Mouse (Mus musculus): ENCODE results near the gene Slit3.

The Slit3 gene

DNA sequence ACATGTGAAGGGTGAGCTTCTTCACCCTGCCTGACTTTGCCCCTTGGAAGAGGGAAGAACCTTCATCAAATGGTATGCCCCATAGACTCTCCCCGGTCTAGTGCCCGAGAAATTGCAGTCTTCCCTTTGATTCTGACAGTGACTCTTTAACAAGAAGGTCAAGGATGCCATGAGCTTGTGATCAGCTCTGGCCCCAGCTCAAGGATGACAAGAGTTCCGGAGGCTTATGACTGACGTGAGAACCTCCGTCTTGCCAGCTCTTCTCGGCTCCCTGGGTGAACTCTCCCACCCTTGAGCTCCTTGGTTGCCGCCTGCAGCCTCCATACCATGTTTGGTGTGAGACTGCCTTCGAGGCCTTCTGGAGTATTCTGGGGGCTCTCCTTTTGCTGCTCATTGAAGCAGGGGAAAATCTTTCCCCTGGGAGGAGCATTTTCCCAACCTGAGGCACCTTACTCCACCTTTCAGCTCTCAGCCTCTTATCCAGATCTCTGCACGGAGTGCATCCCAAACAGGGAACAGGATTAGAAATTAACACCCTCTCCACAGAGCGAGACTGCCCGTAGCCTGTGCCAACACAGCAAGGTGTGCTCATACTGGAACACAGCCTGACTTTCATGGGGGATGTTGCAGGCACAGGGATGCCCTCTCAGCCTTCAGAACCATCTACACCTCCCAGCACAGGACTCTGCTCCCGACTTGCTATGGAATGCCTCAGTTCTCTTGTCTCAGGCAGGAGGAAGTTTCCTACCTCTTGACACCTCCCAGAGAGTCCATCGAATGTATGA is 224.9 kb downstream of the Slit3 start:
- DNase-seq (ENCODE audit: low read depth, low spot score) = no peak

DNA sequence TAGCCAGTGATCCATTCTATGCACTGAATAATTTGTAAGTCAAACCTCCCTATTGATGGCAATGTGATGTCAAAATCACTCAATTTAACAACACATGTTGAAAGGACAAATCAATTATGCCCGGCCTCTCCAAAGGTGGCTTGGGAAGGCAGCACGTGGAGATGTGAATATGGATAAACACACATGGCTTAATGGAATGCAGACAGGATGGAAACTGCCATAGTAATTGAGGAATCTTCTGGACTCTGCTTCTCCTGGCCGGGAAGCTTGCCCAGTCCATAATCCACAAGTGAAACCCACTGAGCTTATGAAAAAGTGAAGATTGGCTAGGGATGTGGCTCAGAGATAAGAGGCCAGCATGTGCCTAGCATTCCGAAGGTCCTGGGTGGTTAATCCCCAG is 227.1 kb downstream of the Slit3 start:
- DNase-seq (ENCODE audit: low read depth, low spot score) = no peak

DNA sequence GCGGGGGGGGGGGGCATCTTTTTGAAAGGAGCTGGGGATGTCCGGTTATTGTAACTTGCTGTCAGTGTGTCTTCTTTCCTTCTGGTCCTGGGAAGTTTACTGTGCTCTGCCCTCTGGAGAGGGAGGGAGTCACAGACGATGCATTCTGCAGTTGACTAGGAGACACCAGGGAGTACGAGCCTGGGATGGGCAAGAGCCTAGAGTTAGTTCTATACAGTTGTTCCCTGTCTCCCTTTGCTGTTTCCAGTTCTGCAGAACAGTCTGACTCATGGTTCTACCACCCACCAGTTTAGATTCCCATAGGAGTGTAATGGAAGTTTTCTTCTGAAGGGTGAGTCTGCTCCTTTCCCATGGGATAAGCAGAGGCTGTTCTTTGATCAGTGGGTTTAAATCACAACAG is 229.9 kb downstream of the Slit3 start:
- DNase-seq (ENCODE audit: low read depth, low spot score) = no peak

DNA sequence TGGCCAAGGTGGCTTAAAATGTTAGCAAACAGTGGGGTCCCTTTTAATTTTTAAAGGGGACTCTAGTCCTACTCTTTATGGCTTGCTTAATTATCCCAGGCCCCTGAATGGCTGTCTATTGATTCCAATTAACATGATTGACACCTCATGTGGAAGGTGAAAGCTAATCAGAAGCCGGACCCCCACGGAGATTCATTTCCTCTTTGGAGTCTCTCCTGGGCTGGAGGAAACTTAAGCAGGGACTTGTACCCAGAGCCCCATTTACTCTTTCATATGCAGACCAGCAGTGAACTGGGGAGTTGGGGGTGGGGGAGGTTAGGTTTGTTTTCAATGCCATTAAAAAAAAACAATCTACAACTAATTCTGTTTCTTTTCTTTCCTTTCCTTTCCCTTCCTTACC is 230.4 kb downstream of the Slit3 start:
- DNase-seq (ENCODE audit: low read depth, low spot score) = peak; percentile 29

DNA sequence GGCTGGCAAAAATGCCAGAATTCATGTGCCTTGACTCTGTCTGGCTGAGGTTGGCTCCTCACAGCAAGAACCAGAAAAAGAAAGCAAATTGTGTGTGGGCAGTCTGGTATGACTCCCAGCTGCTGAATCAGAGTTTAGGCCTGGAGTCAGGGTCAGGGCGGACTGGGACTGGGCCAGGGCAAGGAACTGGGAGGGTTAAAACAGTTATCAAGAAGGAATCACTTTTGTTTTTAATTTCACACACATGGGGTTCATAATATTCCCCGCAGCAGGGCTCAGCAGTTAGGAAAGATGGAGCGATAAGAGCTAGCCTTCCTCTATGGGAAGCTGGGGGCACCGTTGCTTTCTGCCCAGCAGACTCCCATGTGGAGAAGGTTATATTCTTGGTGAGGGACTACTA is 234.8 kb downstream of the Slit3 start:
- DNase-seq (ENCODE audit: low read depth, low spot score) = no peak

DNA sequence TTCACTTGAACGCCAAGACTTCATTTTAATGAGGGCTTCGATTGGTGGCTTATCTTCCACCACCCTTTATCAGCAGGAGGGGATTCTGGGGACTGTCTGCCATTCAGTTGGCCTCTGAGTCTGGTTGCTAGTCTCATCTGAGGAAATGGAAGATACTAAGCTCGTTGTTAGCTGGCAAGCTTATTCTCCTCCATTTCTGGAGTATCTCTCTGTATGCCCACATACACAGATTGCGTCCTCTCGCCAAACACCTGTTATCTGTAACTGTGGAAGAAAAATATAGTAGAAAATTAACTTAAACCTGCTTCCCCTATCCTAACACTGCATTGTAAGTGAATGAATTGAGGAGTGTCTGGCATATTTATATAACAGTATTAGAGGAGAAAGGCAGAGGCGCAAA is 240.0 kb downstream of the Slit3 start:
- no peak for DNase-seq (ENCODE audit: low read depth, low spot score)

DNA sequence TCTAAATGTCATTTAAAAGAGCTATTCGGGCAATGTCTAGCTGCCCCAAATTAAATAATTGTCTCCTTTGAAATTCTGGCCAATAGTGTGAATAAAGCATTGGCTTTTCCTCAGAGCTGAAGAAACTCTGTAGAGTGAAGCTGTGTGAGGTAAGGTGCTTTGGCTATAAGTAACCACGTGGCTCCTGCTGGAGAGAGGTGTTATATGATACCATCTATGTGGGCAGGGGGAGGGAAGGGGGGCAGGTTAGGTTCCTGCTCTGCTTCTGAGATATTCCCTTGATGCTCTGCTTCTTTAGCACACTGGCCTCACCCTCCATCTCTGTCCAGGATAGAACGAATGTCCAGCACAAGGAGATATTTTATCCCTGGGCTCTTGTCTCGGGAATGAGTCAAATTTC is 242.0 kb downstream of the Slit3 start:
- DNase-seq (ENCODE audit: low read depth, low spot score) = no peak

DNA sequence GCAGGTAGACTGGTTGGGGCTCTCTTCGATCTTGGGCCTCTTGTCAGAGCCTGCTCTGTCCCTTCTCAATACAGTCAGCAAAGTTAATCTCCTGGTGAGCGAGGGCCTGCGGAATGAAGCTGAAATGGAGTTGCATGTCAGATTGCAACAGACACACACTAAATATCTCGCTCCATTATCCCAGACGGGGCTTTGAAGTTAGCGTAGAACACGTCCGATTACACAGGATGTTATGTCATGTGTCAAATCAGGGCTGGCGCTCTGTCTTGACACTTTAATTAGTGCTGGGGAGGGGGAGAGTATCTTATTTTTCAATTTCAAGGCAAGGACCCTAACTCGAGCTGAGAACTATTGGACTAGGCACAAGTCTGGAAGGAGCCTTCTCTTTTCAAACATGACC is 243.4 kb downstream of the Slit3 start:
- no peak for DNase-seq (ENCODE audit: low read depth, low spot score)

DNA sequence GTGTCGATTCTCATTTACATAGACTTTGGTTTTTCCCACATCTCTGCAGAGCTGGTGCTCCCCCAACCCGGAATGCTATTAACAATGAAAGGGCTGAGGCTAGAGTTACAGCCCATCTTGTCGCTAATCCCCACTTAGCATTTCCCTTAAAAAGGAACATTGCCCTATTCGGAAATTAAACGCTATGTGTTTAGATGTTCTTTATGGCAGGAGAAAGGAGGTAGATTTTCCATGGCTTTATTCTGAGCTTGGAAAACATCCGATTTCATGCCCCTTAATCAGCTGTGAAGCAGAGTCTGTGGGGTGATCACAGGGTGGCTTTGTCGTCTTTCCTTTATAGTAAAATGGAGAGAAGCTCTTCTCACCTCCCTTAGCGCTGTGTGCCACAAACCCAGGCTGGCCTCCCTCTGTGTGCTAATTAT is 244.5 kb downstream of the Slit3 start:
- no peak for DNase-seq (ENCODE audit: low read depth, low spot score)

DNA sequence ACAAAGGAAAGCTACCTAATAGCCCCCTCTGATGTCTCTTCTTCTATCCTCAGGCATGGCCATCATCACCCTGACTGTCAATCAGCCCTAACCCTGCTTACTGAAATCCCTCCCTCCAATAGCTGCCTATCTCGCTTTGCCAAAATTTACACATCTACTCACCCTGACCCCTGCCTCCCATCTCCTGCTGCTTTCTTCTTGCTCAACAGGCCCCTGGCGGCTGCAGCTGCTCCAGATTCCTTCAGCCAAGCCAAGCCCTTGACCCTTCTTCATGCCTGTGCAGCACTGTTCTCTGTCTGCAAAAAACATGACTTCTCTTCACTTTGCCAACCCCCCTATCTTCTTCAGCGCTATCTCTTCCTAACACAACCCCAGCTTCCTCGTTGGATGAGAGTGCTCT is 245.6 kb downstream of the Slit3 start:
- no peak for DNase-seq (ENCODE audit: low read depth, low spot score)

DNA sequence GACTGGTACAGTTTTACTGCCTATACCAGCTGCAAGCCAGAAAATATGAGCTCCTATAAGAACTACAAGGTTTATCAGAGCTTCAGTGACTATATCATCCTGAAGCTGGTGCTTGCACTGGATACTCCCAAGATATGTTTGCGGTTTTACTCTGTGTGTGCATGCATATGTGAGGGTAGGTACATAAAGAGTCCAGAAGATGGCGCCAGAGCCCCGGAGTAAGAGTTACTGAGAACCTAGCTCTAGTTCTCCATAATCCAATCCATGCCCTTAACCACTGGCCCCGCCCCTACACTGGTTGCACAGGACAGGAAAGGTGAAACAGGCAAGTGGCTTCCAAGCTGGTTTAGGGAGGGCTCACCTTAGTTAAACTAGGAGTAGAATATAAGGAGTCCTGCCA is 246.2 kb downstream of the Slit3 start:
- DNase-seq (ENCODE audit: low read depth, low spot score) = peak; percentile 94

DNA sequence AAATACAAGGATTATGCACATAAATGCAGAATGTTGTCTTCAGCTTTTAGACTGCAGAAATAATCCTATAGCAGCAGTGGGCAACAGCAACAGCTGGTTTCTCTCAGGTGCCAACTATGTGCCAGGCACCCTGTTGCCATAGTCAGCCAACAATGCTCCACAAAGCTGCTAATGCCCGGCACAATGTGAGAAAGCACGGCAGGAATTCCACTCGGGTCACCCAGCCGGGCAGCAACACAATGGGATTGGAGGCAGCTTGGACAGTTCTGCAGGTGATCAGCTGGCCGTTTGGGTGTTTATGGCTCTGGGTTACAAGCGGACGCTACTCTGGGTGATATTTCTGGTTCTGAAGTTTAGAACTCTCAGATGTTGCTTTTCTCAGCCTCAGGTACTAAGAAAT is 248.9 kb downstream of the Slit3 start:
- DNase-seq (ENCODE audit: low read depth, low spot score) = no peak

DNA sequence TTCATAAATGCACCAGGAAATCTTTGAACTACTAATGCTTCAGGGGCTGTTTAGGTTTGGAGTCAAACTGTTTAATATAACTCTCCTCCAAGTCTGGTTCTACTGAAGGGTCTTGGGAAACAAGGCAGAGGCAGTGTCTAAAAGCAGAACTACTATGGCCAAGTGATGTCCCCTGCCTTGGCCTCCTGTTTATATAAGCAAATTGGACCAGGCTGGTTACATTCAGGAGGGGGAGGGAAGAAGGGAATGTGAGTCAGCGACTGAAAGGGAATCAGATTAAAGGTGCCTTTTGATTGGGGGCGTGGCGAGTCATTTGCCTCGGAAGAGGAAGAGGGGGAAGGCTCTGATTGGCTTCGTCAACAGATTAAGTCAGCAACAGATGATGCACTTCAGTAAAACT is 249.7 kb downstream of the Slit3 start:
- DNase-seq (ENCODE audit: low read depth, low spot score) = no peak

DNA sequence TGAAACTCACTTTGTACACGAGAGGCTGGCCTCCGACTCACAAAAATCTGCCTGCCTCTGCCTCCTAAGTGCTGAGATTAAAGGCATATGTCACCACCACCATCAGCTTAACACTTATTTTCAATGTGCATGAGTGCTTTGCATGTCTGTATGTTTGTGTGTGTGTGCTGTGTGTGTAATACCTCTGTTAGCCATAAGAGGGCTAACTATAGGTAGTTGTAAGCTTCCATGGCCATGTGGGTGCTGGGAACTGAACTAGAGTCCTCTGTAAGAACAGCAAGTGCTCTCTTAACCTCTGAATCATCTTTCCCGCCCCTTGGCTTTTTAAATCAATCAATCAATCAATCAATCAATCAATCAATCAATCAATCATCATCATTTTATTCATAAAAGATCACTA is 251.4 kb downstream of the Slit3 start:
- DNase-seq (ENCODE audit: low read depth, low spot score) = peak; percentile 59

DNA sequence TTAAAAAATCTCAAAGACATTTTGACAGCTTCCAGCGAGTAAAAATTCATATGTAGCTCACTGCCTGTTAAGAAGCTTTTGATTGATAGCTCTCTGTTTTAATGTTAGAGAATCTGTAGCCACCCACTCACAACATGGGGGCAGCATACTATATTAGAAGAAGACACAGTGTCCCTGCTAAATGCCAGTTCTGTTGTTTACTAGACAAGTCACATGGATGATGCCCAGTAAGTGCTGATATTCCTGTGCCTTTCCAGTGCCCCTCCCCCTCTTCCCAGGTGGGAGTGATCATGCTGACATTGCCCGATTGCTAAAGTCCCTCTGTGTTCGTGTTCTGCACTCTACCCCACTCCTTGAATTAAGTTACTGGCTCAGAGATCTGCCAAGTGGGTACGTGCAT is 254.0 kb downstream of the Slit3 start:
- DNase-seq (ENCODE audit: low read depth, low spot score) = no peak

DNA sequence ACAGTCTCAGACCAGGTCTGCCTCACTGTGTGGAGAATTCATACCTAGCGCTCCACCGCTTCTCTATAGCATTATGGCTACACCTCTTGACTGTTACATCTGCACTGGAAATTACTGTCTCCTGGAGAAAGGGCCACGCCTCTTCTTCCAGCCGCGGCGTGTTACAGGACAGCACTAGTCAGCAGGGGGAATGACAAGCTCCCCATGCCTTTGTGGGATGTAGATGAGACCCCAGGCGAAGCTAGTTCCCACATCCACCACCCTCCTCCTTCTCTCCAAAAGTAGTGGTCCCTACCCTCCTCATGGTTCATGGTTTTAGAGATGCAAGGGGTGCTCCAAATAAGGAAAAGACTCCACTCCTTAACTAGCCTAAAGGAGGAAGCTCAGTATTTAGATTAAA is 257.8 kb downstream of the Slit3 start:
- DNase-seq (ENCODE audit: low read depth, low spot score) = no peak

DNA sequence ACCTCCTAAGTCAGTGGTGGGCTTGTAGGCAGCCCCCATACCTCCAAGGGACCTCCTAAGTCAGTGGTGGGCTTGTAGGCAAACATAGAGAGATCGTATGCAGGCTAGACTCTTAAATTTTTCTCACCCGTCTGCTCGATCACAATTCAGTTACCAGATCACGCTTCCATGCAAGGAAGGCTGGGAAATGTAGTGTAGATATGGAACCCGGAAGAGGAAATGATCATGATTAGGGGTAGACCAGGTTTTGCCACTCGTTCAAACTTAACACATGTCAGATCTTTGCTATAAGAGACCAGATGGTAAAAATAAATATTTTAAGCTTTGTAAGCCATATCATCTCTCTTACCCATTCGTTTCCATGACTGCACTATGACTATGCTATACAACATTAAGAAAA is 258.4 kb downstream of the Slit3 start:
- no peak for DNase-seq (ENCODE audit: low read depth, low spot score)

DNA sequence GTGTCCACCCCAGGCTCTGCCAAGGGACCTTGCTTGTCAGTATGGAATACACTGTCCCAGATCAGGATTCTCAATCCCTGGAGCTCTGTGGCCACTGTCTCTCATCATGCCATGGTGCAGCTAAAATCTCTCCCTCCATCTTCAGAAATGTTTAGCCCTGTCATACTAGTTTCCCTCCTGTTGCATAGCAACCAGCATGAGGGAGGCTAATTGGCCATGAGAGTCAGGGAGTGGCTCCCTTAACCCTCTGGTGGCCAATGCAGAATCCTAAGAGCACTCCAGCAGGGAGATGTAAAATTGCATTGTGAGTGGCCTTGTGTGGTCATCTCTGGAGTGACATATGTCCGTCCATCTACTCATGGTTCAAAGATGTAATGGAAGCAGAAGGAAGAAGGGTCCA is 259.7 kb downstream of the Slit3 start:
- DNase-seq (ENCODE audit: low read depth, low spot score) = no peak

DNA sequence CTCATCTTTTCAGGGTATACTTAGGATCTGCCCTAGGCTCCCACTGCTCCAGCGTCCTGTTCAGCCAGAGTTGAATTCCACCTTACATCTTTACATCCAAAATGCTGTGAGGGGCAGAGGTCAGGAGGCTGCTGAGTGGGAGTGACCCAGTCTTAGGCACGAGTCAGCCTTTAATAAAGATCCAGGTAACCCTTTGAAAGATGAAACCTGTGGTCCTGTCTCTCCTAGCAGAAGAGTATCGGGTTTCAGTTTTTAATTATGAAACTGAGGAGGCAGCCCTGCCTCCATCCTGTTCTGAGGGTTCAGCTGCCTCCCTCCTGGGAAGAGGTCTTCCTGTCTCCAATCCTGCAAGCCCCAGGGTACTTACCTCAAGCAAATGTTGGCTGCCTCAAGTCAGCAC is 264.4 kb downstream of the Slit3 start:
- DNase-seq (ENCODE audit: low read depth, low spot score) = no peak

DNA sequence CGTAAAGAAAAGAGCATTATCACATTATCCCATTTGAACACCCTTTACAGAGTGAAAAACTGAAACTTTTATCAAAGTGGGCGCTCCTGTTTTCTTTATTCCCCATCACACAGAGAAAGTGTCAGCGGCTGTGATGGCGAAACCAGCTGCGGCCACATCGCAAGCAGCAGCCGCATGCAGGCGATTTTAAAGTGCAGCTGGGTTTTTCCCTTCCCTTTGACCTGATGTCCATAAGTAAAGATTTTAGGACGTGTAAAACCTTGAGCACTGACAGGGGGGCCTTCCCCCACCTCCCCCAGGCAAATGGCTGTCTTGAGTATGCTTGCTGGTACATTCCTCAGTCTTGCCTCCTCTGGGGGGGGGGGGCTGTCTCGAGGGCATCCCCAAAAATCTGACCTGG is 266.8 kb downstream of the Slit3 start:
- DNase-seq (ENCODE audit: low read depth, low spot score) = no peak

DNA sequence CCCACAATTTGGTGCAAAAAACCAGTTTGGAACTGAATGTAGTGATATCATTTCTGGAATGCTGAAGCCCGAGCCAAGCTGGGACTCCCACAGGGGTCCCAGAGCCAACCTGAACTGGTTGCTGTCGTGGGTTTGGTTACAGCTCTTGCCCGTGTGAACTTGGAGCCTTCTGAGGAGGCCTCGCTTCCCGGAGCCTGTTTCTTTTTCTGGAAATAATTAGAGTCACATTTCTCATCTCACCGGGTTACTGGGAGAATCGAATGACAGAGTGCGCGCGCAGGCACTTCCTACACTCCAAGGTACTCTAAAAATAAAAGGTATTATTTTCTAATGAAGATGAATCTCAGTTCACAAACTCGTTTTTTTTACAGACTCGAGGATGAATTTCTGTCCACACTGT is 267.4 kb downstream of the Slit3 start:
- DNase-seq (ENCODE audit: low read depth, low spot score) = peak; percentile 54

DNA sequence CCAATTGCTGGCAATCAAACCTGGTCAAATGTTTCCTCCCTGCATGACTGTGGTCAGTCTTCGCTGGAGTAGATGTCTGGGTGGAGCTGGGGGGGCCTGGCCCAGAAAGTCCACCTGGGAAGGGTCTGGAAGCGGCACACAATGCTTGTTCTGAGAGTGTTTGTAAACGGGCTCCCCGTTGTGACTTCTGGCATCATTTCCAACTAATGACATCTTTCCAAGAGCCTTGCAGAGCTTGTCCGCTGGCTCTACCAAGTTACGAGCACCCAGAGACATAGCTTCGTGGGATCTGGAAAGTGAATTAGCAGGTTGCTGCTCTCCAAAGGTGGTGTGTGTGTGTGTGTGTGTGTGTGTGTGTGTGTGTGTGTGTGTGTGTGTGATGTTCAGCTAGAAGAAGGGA is 268.3 kb downstream of the Slit3 start:
- peak; percentile 60 for DNase-seq (ENCODE audit: low read depth, low spot score)

DNA sequence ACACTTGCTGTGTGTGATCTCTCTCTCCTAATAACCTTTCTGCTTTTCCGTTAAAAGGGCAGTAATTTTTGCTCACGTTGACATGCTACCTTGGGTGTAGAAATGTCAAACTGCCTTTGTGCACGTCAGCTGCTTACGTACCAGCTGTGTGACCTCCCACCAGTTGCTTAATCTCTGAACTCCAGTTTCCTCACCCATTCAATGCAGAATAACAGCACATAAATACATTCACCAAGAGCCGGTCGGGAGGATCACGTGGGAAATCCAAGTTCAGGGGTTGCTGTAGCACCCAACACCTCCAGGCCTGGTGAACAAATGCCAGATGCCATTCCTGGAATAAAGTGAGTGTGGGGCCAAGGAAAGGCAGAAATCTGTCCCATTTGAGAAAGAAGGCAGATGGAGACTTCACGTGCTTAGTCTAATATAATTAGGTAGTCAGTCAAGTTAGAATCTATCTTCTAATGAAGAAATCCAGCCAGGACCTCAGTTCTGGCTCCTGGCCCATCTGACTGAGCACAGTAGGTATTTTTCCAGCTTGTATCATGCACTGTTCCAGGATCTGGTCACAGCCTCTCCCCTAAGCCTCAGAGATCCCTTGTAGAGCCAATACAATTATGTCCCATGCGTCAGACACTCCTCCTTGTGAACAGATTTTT is 268.9 kb downstream of the Slit3 start:
- no peak for DNase-seq (ENCODE audit: low read depth, low spot score)

DNA sequence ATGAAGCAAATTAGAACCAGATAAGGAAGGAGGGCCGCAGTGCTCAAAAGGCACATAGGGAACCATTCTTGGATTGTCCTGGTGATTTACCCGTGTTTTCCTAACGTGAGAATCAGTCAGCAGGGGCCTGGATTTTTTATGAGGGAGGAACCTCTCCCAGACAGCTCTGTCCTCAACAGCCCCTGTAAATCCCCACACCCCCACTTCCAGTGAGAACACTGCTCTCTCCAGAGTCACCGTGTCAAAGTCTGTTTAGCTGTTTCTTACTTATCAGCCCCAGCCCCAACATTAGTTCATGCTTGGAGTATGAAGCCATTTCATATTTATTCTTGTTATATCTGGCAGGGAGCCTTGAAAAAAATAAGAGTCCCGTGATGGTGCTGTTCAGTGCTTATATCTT is 272.8 kb downstream of the Slit3 start:
- DNase-seq (ENCODE audit: low read depth, low spot score) = no peak

All from ES-CJ7 (cell line).